Mouse (Mus musculus) forebrain, embryonic 13.5 days (tissue): Measurements from ENCODE around the gene Fbxo45. TPM values are rescaled to one million over a fixed set of nuclear protein-coding genes. Genes with fewer than 3 reads are reported as not detected.
"Not testable (repeated sequence)": the region's sequence is repeated elsewhere in the genome, so short reads cannot be mapped to it uniquely, and the experiment has no call there.

ENCODE experiments used
- ATAC-seq: fragments of 200-750 bp; cut with Nextera tagmentation; 2 replicates; pipeline ENCODE4 v1.8.0; 2017
- H3K27ac ChIP-seq: fragments of 300-500 bp; sonication (generic); 2 replicates; pipeline ENCODE4 v1.5.1; 2015; ENCODE audit warnings: inconsistent platforms, mild to moderate bottlenecking, moderate library complexity
- H3K27me3 ChIP-seq: fragments of 300-500 bp; sonication (generic); 2 replicates; pipeline ENCODE4 v1.6.1; 2015; ENCODE audit warnings: mild to moderate bottlenecking, inconsistent platforms
- H3K36me3 ChIP-seq: fragments of 300-500 bp; sonication (generic); 2 replicates; pipeline ENCODE4 v1.6.1; 2015; ENCODE audit warnings: mild to moderate bottlenecking, inconsistent platforms; ENCODE audit not compliant: poor library complexity, severe bottlenecking
- H3K4me1 ChIP-seq: fragments of 300-500 bp; sonication (generic); 2 replicates; pipeline ENCODE4 v1.6.1; 2015; ENCODE audit warnings: inconsistent platforms
- H3K4me2 ChIP-seq: fragments of 300-500 bp; sonication (generic); 2 replicates; pipeline ENCODE4 v1.6.1; 2015; ENCODE audit warnings: inconsistent platforms, mild to moderate bottlenecking, moderate library complexity
- H3K4me3 ChIP-seq: fragments of 300-500 bp; sonication (generic); 2 replicates; pipeline ENCODE4 v1.5.1; 2015; ENCODE audit warnings: mild to moderate bottlenecking, inconsistent platforms
- H3K9ac ChIP-seq: fragments of 300-500 bp; sonication (generic); 2 replicates; pipeline ENCODE4 v1.6.1; 2015; ENCODE audit warnings: mild to moderate bottlenecking, inconsistent platforms
- H3K9me3 ChIP-seq: fragments of 300-500 bp; sonication (generic); replicated peaks from 2 replicates; pipeline ENCODE4 v1.6.1; 2016; ENCODE audit warnings: inconsistent platforms
- WGBS: fragments of 180-500 bp; shearing (Covaris S2); methylation state at CpG from one replicate; pipeline ENCODE4 v1.1.7; 2015; 5-methylcytosine and 5-hydroxymethylcytosine counted together
- polyA plus RNA-seq: library from polyadenylated mRNA; unstranded; fragments of >200 nt; fragmentation: Nextera tagmentation; extraction: Ambion mirVana; gene quantifications from 2 replicates; pipeline ENCODE4 v1.2.1, GENCODE M21; 2015

The Fbxo45 gene
- polyA plus RNA-seq, 1 experiment from 2014 or later = 8.9 TPM

- 93% methylated on average over 3 of the region's 3 CpGs for WGBS
- no peak overlapping the region for H3K27ac ChIP-seq
- no peak overlapping the region for H3K9ac ChIP-seq
- peaks cover 31% of the 10 kb centered on the region for H3K4me1 ChIP-seq
- no peak overlapping the region for H3K4me3 ChIP-seq
- H3K9me3 ChIP-seq = no peaks in the 10 kb centered on the region
- H3K27me3 ChIP-seq = no peaks in the 10 kb centered on the region
- no peak for ATAC-seq
- H3K36me3 ChIP-seq = peaks cover 7% of the 10 kb centered on the region; the same call in 1 of the 2 replicates
- H3K4me2 ChIP-seq = peak overlapping the region; percentile 2; the same call in 1 of the 2 replicates
Observed at GRCm38 (mm10) chr16:32243901-32244300, 3.1 kb downstream of the Fbxo45 start.

GRCm38 (mm10) chr16:32239428-32240312 lies 7.3 kb downstream of the Fbxo45 start:
- WGBS = 92% methylated on average over 2 of the region's 2 CpGs
- Histone ChIP-seq H3K27ac (no peak overlapping the region), H3K9me3 (no peaks in the 10 kb centered on the region), H3K4me3 (no peak overlapping the region), H3K36me3 (peaks cover 30% of the 10 kb centered on the region), H3K27me3 (no peaks in the 10 kb centered on the region), H3K4me1 (peaks cover 8% of the 10 kb centered on the region), H3K4me2 (no peak overlapping the region), H3K9ac (no peak overlapping the region)
- no peak for ATAC-seq

- ATAC-seq = no peak
- Histone ChIP-seq H3K4me1 (no peaks in the 10 kb centered on the region), H3K4me3 (no peak overlapping the region), H3K4me2 (no peak overlapping the region), H3K27ac (no peak overlapping the region), H3K36me3 (peaks cover 46% of the 10 kb centered on the region), H3K27me3 (no peaks in the 10 kb centered on the region), H3K9me3 (no peaks in the 10 kb centered on the region), H3K9ac (no peak overlapping the region)
- 89% methylated on average over 19 of the region's 19 CpGs for WGBS
Observed at GRCm38 (mm10) chr16:32237930-32238680, 8.9 kb downstream of the Fbxo45 start.

- not testable (repeated sequence) for H3K27ac ChIP-seq, ATAC-seq, H3K9me3 ChIP-seq, H3K9ac ChIP-seq, H3K4me1 ChIP-seq, H3K27me3 ChIP-seq, H3K4me2 ChIP-seq, H3K4me3 ChIP-seq
- 89% methylated on average over 3 of the region's 3 CpGs for WGBS
- peaks cover 39% of the 10 kb centered on the region for H3K36me3 ChIP-seq
Observed at GRCm38 (mm10) chr16:32232050-32232449, 14.9 kb downstream of the Fbxo45 start.

- Histone ChIP-seq H3K9me3 (no peaks in the 10 kb centered on the region), H3K4me3 (no peak overlapping the region), H3K27ac (no peak overlapping the region), H3K9ac (no peak overlapping the region), H3K4me1 (no peaks in the 10 kb centered on the region), H3K36me3 (no peaks in the 10 kb centered on the region), H3K4me2 (no peak overlapping the region), H3K27me3 (no peaks in the 10 kb centered on the region)
- ATAC-seq = no peak
Observed at GRCm38 (mm10) chr16:32222399-32222798, 24.6 kb downstream of the Fbxo45 start.

- Histone ChIP-seq H3K4me3 (no peak overlapping the region), H3K27me3 (no peaks in the 10 kb centered on the region), H3K9me3 (no peaks in the 10 kb centered on the region), H3K4me1 (no peaks in the 10 kb centered on the region), H3K36me3 (no peaks in the 10 kb centered on the region), H3K27ac (no peak overlapping the region), H3K9ac (no peak overlapping the region), H3K4me2 (no peak overlapping the region)
- WGBS = 84% methylated on average over 4 of the region's 4 CpGs
- no peak for ATAC-seq
Observed at GRCm38 (mm10) chr16:32221803-32222202, 25.2 kb downstream of the Fbxo45 start.

GRCm38 (mm10) chr16:32214804-32215576 lies 32.0 kb downstream of the Fbxo45 start:
- Histone ChIP-seq H3K27ac (no peak overlapping the region), H3K9ac (no peak overlapping the region), H3K9me3 (no peaks in the 10 kb centered on the region), H3K36me3 (no peaks in the 10 kb centered on the region), H3K4me2 (no peak overlapping the region), H3K27me3 (no peaks in the 10 kb centered on the region), H3K4me1 (no peaks in the 10 kb centered on the region), H3K4me3 (no peak overlapping the region)
- whole genome bisulfite sequencing = 85% methylated on average over 17 of the region's 17 CpGs
- ATAC-seq = no peak

- Histone ChIP-seq H3K4me1 (no peaks in the 10 kb centered on the region), H3K36me3 (no peaks in the 10 kb centered on the region), H3K4me3 (no peak overlapping the region), H3K9ac (no peak overlapping the region), H3K9me3 (peaks cover 8% of the 10 kb centered on the region), H3K27ac (no peak overlapping the region), H3K27me3 (no peaks in the 10 kb centered on the region), H3K4me2 (no peak overlapping the region)
- no peak for ATAC-seq
Observed at GRCm38 (mm10) chr16:32214156-32214555, 32.8 kb downstream of the Fbxo45 start.

- Histone ChIP-seq H3K4me1 (peaks cover 5% of the 10 kb centered on the region; the same call in 1 of the 2 replicates), H3K27me3 (no peaks in the 10 kb centered on the region), H3K9ac (no peak overlapping the region), H3K9me3 (peaks cover 10% of the 10 kb centered on the region), H3K4me2 (no peak overlapping the region), H3K4me3 (no peak overlapping the region), H3K36me3 (no peaks in the 10 kb centered on the region), H3K27ac (no peak overlapping the region)
- no peak for ATAC-seq
- 66% methylated on average over 3 of the region's 3 CpGs for WGBS
Observed at GRCm38 (mm10) chr16:32204902-32205301, 42.1 kb downstream of the Fbxo45 start.

- ATAC-seq = no peak
- no peak overlapping the region for H3K4me3 ChIP-seq
- H3K27me3 ChIP-seq = no peaks in the 10 kb centered on the region
- no peaks in the 10 kb centered on the region for H3K36me3 ChIP-seq
- no peak overlapping the region for H3K9ac ChIP-seq
- H3K9me3 ChIP-seq = no peaks in the 10 kb centered on the region
- 84% methylated on average over 6 of the region's 6 CpGs for WGBS
- H3K4me1 ChIP-seq = peaks cover 5% of the 10 kb centered on the region; the same call in 1 of the 2 replicates
- H3K4me2 ChIP-seq = no peak overlapping the region
- H3K27ac ChIP-seq = no peak overlapping the region
Observed at GRCm38 (mm10) chr16:32202681-32203080, 44.3 kb downstream of the Fbxo45 start.

GRCm38 (mm10) chr16:32201004-32201325 lies 46.0 kb downstream of the Fbxo45 start:
- H3K4me2 ChIP-seq = peak overlapping the region; percentile 19
- 38% methylated on average over 9 of the region's 9 CpGs for WGBS

More at GRCm38 (mm10) chr16:32201004-32201325, 46.0 kb downstream of the Fbxo45 start:
- no peaks in the 10 kb centered on the region for H3K9me3 ChIP-seq
- H3K27ac ChIP-seq = no peak overlapping the region
- H3K36me3 ChIP-seq = no peaks in the 10 kb centered on the region
- H3K27me3 ChIP-seq = no peaks in the 10 kb centered on the region
- no peak overlapping the region for H3K4me3 ChIP-seq
- H3K9ac ChIP-seq = no peak overlapping the region
- H3K4me1 ChIP-seq = peaks cover 5% of the 10 kb centered on the region; the same call in 1 of the 2 replicates
- ATAC-seq = no peak
